Mouse (Mus musculus): ENCODE measurements around the gene Acot12.

Acot12 gene

GRCm38 (mm10) chr13:91741280-91742047 is at the start of gene Acot12:
Gene Acot12 (plus strand): TSS chr13:91741512.
- DNase-seq (ENCODE audit: extremely low spot score, low read depth, low spot score): no peak

- DNase-seq (ENCODE audit: extremely low spot score, low read depth, low spot score): no peak
Observed at GRCm38 (mm10) chr13:91693615-91694014, 47.7 kb upstream of the Acot12 start.

- DNase-seq (ENCODE audit: extremely low spot score, low read depth, low spot score): no peak
Observed at GRCm38 (mm10) chr13:91695406-91695805, 45.9 kb upstream of the Acot12 start.

GRCm38 (mm10) chr13:91696109-91696645 is 45.1 kb upstream of the Acot12 start:
- no peak for DNase-seq (ENCODE audit: extremely low spot score, low read depth, low spot score)

DNA sequence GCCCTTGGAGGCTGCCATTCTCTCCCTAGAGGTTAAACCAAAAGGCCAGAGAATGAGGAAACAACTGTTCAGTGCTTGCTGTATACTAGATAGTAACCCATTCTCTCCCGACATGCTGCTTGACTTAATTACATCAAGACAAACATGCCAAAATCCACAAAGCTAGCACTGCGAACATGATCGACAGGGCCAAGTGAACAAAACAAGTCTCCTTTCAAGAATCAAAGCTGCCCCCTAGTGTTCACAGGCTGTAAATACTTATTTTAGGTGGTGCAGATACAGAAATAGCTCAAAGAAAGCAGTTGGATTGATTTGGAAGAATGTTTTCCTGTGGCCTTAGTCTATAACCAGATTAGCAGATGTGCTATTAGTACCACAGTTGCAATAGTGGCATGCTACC is 44.3 kb upstream of the Acot12 start:
- DNase-seq (ENCODE audit: extremely low spot score, low read depth, low spot score): peak; percentile 46

GRCm38 (mm10) chr13:91702337-91702736 is 39.0 kb upstream of the Acot12 start:
- DNase-seq (ENCODE audit: extremely low spot score, low read depth, low spot score): no peak

- no peak for DNase-seq (ENCODE audit: extremely low spot score, low read depth, low spot score)
Observed at GRCm38 (mm10) chr13:91719487-91719886, 21.8 kb upstream of the Acot12 start.

DNA sequence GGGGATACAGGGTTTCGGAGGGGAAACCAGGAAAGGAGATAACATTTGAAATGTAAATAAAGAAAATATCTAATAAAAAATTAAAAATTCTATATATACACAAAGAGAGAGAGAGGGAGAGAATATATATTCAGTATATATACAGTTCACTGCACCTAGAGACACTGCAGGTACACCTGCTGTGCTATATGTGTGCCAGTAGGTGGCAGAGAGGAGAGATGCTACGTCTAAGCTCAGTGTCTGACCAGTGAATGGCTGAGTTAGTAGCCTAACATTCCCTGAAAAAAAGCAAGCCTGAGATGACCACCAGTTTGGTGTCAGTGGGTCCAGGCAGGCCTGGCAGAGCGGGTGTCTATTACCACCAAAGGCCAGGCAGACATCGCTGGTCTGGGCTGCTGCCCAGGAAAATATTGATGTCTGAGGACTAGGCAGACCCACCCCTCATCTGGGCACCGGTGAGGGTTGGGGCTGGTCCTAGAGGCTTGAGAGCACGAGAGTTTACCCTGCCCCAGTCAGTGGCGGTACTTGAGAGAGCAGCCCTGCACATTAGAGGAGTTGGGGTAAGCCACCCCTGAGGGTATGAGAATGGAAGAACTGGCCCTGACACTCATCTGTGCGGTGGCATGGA is 18.1 kb upstream of the Acot12 start:
- no peak for DNase-seq (ENCODE audit: extremely low spot score, low read depth, low spot score)

GRCm38 (mm10) chr13:91723736-91724119 is 17.6 kb upstream of the Acot12 start:
- no peak for DNase-seq (ENCODE audit: extremely low spot score, low read depth, low spot score)

DNA sequence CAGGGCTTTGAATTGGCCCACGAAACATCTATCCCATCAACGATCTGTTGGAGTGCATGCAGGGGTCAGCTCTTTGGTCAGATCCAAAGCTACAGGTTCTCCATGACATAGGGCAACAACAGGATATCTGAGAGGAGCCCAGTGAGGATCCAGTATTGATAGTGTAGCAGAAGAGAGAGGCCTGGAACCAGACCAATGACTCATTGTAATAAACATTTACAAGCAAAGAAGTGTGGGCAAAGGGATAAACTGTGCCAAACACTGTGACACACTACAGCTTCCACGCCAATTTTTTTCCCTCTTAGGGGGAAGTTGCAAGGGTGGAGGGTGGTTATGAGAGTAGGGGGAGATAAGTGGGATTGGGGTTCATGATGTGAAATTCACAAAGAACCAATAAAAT is 17.1 kb upstream of the Acot12 start:
- no peak for DNase-seq (ENCODE audit: extremely low spot score, low read depth, low spot score)

DNA sequence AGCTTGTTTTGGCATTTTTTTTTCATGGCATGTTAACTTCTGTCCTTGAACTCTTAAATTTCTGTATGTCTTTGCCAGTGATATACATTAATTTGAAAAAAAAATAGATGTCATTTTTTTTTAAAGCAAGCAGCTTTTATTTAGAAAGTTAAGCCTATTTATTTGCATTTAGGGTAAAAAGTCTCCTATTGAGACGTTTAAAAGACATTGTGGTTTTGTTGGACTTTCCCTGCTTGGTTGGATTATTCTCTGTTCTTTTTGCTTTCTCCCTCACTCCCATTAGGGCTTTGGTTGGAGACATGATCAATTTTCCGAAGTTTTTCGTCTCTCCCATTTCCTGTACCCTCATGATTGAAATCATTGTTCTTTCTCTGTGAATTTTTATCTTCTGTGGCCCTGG is 16.2 kb upstream of the Acot12 start:
- DNase-seq (ENCODE audit: extremely low spot score, low read depth, low spot score): no peak

- DNase-seq (ENCODE audit: extremely low spot score, low read depth, low spot score): no peak
Observed at GRCm38 (mm10) chr13:91727899-91728298, 13.4 kb upstream of the Acot12 start.

- no peak for DNase-seq (ENCODE audit: extremely low spot score, low read depth, low spot score)
Observed at GRCm38 (mm10) chr13:91737191-91737590, 4.1 kb upstream of the Acot12 start.

DNA sequence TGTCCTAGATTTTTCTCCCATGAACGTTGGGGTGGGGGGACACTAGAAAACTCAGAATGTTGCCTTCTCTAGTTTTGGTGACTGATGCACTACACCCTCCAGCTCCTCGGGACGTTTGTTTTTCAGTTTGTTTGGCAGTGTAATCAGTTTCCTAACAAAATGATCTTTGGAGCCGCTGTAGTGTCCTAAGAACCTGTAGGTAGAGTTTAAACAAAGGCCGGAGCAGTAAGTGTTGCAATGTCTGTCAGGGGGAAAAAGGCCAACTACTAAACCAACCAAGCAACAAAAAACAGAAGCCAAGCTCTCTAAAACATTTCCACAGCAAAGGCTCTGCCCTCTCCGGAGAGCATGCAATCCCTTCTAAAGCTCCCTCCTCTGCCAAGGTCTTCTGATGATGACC is 461 bp upstream of the Acot12 start:
- no peak for DNase-seq (ENCODE audit: extremely low spot score, low read depth, low spot score)

DNA sequence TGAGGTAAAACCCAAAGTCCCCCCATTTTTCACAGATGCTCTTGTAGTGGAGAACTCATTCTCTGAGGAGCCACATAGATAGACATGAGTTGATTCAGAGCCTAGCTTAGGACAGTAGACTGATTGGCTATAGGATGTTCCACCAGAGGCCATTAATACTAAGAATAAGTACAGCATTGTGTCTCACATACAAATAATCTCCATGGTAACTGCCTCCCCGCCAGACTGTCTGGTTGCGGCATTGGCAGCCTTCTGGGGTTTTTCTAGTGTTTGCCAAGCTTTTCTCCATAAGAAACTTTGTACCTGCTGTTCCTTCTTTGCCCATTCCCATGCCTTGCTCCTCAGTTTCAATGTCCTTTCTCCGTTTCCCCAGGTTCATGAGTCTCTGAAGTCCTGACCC is 1.9 kb downstream of the Acot12 start:
- DNase-seq (ENCODE audit: extremely low spot score, low read depth, low spot score): no peak

DNA sequence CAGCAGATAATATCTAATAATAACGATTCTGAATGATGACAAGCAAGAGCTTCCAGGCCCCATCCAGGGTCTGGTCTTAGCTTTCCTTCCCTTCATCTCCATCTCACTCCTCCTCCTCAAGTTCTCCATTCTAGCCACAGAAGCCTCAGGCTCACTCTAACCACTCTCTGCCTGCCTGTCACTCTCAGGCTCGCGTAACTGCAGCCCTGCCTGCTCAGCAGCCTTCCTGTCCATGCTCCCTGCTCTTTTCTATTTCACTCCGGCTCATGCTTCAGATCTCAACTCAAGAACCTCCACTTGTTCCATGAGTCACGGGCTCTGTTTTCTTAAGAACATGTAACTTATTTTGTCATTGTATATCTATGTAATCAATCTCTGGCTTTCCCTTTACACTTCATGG is 5.2 kb downstream of the Acot12 start:
- DNase-seq (ENCODE audit: extremely low spot score, low read depth, low spot score): no peak

DNA sequence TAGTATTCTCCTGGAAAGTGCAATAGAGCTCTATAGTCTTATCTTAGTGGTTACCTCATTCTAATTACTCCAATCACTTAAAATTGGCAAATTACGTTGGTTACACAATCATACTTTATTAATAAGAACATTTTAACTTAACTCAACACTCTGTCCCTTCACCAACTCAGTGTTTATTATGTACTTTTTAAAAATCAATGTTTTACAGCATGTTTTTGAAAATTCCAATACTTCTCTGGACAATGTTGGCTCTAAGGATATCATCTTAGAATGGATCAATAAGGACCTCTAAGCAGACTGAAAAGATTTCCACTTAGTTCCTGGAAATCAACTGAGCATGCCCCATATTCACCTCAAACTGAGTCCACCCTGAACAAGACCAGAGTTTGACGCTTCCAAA is 7.1 kb downstream of the Acot12 start:
- no peak for DNase-seq (ENCODE audit: extremely low spot score, low read depth, low spot score)

GRCm38 (mm10) chr13:91749981-91750380 is 8.7 kb downstream of the Acot12 start:
- no peak for DNase-seq (ENCODE audit: extremely low spot score, low read depth, low spot score)

- no peak for DNase-seq (ENCODE audit: extremely low spot score, low read depth, low spot score)
Observed at GRCm38 (mm10) chr13:91753724-91754123, 12.4 kb downstream of the Acot12 start.

GRCm38 (mm10) chr13:91754762-91755161 is 13.4 kb downstream of the Acot12 start:
- DNase-seq (ENCODE audit: extremely low spot score, low read depth, low spot score): no peak

- DNase-seq (ENCODE audit: extremely low spot score, low read depth, low spot score): no peak
Observed at GRCm38 (mm10) chr13:91756230-91756629, 14.9 kb downstream of the Acot12 start.

DNA sequence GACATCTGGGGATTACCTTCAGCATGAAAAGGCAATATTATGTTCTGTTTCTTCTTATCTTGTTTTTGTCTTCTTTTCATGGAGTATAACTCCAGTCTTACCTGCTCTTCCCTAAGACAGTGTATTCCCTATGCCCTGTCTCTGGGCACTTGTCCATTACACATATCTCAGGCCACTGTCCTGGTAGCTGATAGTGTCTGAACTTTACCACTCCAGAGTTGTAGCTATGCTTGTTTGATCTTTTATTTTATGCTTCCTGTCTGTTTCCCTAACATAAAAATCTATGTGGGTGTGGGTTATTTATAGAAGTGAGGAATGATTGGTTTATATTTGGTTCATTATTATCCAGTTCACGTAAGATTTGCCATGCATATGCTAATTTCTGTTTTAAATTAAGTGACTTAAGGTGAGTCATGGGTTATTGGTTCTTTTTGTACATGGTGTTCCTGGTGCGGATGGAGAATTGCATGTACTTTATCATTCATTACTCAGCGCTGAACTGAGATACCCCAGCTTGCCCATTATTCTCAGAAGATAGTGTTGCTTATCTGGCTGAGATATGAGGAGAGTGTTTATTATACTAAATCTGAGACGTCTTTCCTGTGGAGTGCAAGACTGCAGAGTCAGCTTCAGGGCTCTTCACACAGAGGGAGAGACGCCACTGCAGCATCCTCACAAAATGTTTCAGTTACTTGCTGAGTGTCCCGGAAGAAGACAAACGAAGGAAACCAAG is 17.2 kb downstream of the Acot12 start:
- no peak for DNase-seq (ENCODE audit: extremely low spot score, low read depth, low spot score)
